Mouse (Mus musculus) Patski (cell line): ENCODE measurements at regions not wholly inside any gene's neighbourhood (a gene's known extent, or its start where the extent isn't known, plus 50 kb on each side); places are given as distances from the start of the nearest gene placed in this dataset.
A peak's percentile ranks its signal among the peaks of the same experiment; 100 is the strongest.

Experiments used
- ATAC-seq: fragments of 100-300 bp; one replicate; pipeline ENCODE4 v1.8.0; 2021
- CTCF ChIA-PET: fragments of 350-600 bp; sonication (Branson Sonifier 250); formaldehyde crosslinking; loops from one replicate; lab custom pipeline; 2022; ENCODE audit warnings: inconsistent platforms; lab: Charles Lee
- POLR2A ChIA-PET: fragments of 350-600 bp; sonication (Branson Sonifier 250); formaldehyde crosslinking; loops from one replicate; lab custom pipeline; 2022; ENCODE audit warnings: antibody characterized with exemption, inconsistent platforms; lab: Charles Lee
- DNase-seq: peaks from one replicate; pipeline ENCODE4 v3.0.0-alpha.2; 2011; ENCODE audit warnings: low read depth, low spot score
- H3K27me3 ChIP-seq: fragments of 371-371 bp; one replicate; pipeline ENCODE4 v1.5.1; 2021
- CTCF ChIP-seq: fragments of 100-300 bp; IDR thresholded peaks from one replicate; pipeline ENCODE4 v1.5.1; 2021
- in situ Hi-C: fragments of 300-500 bp; cut with MboI; formaldehyde crosslinking; loops from 3 replicates; pipeline ENCODE4 v1.11.1; 2018; ENCODE audit warnings: low pct_unique_long_range_greater_than_20kb, mixed read lengths

- no peaks in the 10 kb centered on the region for H3K27me3 ChIP-seq
- DNase-seq (no peak), ATAC-seq (peak; percentile 62)
- in situ Hi-C loops: no loop called here
- ChIA-PET CTCF (interaction anchor here (1.0 kb wide), 1 partner anchor 14 kb away, joined by 3 read pairs; no protein-coding TSS in a partner anchor), POLR2A (no interaction called here)
- no peak for TF ChIP-seq CTCF
These were observed 271.8 kb downstream of the Rngtt start for GRCm38 (mm10) chr4:33581766-33582525.

- no peaks in the 10 kb centered on the region for H3K27me3 ChIP-seq
- ChIA-PET POLR2A (no interaction called here), CTCF (interaction anchor here (0.6 kb wide), 1 partner anchor 159 kb away, joined by 3 read pairs; no protein-coding TSS in a partner anchor)
- no peak for ATAC-seq
- in situ Hi-C loops: no loop called here
- no peak for TF ChIP-seq CTCF
- no peak for DNase-seq
These were observed 273.0 kb downstream of the Rngtt start for GRCm38 (mm10) chr4:33582986-33583720.

GRCm38 (mm10) chr4:33583979-33584907 is 274.1 kb downstream of the Rngtt start:
- ChIA-PET CTCF (no interaction called here), POLR2A (no interaction called here)
- H3K27me3 ChIP-seq: no peaks in the 10 kb centered on the region
- ATAC-seq: no peak
- no peak for TF ChIP-seq CTCF
- no peak for DNase-seq
- in situ Hi-C loops: no loop called here

- no peak for DNase-seq
- TF ChIP-seq CTCF: no peak
- CTCF ChIA-PET: no interaction called here
- in situ Hi-C loops: no loop called here
- no peak for ATAC-seq
- H3K27me3 ChIP-seq: no peaks in the 10 kb centered on the region
- POLR2A ChIA-PET: no interaction called here
These were observed 275.7 kb downstream of the Rngtt start for GRCm38 (mm10) chr4:33585821-33586220.

- POLR2A ChIA-PET: no interaction called here
- in situ Hi-C loops: no loop called here
- ATAC-seq: no peak
These were observed 276.1 kb downstream of the Rngtt start for GRCm38 (mm10) chr4:33586290-33586614.

GRCm38 (mm10) chr4:33586615-33587451 is 276.7 kb downstream of the Rngtt start:
- in situ Hi-C loops: no loop called here
- H3K27me3 ChIP-seq: no peaks in the 10 kb centered on the region
- no peak for TF ChIP-seq CTCF
- no peak for ATAC-seq
- CTCF ChIA-PET: no interaction called here
- POLR2A ChIA-PET: no interaction called here
- no peak for DNase-seq

More at GRCm38 (mm10) chr4:33586290-33586614, 276.1 kb downstream of the Rngtt start:
- no peaks in the 10 kb centered on the region for H3K27me3 ChIP-seq
- CTCF ChIA-PET: no interaction called here
- TF ChIP-seq CTCF: no peak
- no peak for DNase-seq

- in situ Hi-C loops: no loop called here
- DNase-seq: peak; percentile 19
- no peaks in the 10 kb centered on the region for H3K27me3 ChIP-seq
- TF ChIP-seq CTCF: no peak
- ChIA-PET CTCF (no interaction called here), POLR2A (no interaction called here)
- peak; percentile 60 for ATAC-seq
These were observed 277.6 kb downstream of the Rngtt start for GRCm38 (mm10) chr4:33587666-33588065.

GRCm38 (mm10) chr4:33588127-33588526 is 278.0 kb downstream of the Rngtt start:
- POLR2A ChIA-PET: no interaction called here

GRCm38 (mm10) chr4:33589207-33589606 is 279.1 kb downstream of the Rngtt start:
- H3K27me3 ChIP-seq: no peaks in the 10 kb centered on the region
- ChIA-PET CTCF (no interaction called here), POLR2A (no interaction called here)
- in situ Hi-C loops: no loop called here
- ATAC-seq: no peak
- no peak for TF ChIP-seq CTCF
- no peak for DNase-seq

More at GRCm38 (mm10) chr4:33588127-33588526, 278.0 kb downstream of the Rngtt start:
- ATAC-seq: no peak
- in situ Hi-C loops: no loop called here
- CTCF ChIA-PET: no interaction called here
- no peak for TF ChIP-seq CTCF
- H3K27me3 ChIP-seq: no peaks in the 10 kb centered on the region
- DNase-seq: no peak
